Mouse (Mus musculus) spleen, postnatal 36 days (tissue): ENCODE results near the gene Fbf1.

ENCODE experiments used
- DNase-seq, 2 experiments: peaks; one replicate each; pipeline ENCODE4 v3.0.0; 2022; ENCODE audit warnings: low spot score in 2 of 2, mixed read lengths in 1 of 2

The Fbf1 gene

GRCm38 (mm10) chr11:116167884-116168439 is at the start of gene Fbf1:
Gene Fbf1, minus strand, starts transcription at chr11:116168166.
- DNase-seq, result peak; percentile 95

GRCm38 (mm10) chr11:116216549-116216948 is 48.6 kb upstream of the Fbf1 start:
- no peak for DNase-seq

GRCm38 (mm10) chr11:116215991-116216390 is 48.0 kb upstream of the Fbf1 start:
- no peak for DNase-seq

GRCm38 (mm10) chr11:116215181-116215580 is 47.2 kb upstream of the Fbf1 start:
- DNase-seq, result no peak

GRCm38 (mm10) chr11:116213877-116214510 is 46.0 kb upstream of the Fbf1 start:
- DNase-seq, result no peak

- no peak for DNase-seq
Observed at GRCm38 (mm10) chr11:116212847-116213246, 44.9 kb upstream of the Fbf1 start.

GRCm38 (mm10) chr11:116210696-116211095 is 42.7 kb upstream of the Fbf1 start:
- no peak for DNase-seq

- no peak for DNase-seq
Observed at GRCm38 (mm10) chr11:116209257-116209656, 41.3 kb upstream of the Fbf1 start.

GRCm38 (mm10) chr11:116208660-116209059 is 40.7 kb upstream of the Fbf1 start:
- DNase-seq, result no peak

- no peak for DNase-seq
Observed at GRCm38 (mm10) chr11:116206678-116207077, 38.7 kb upstream of the Fbf1 start.

GRCm38 (mm10) chr11:116203150-116203549 is 35.2 kb upstream of the Fbf1 start:
- DNase-seq, result no peak

- no peak for DNase-seq
Observed at GRCm38 (mm10) chr11:116201151-116201550, 33.2 kb upstream of the Fbf1 start.

GRCm38 (mm10) chr11:116198639-116199531 is 30.9 kb upstream of the Fbf1 start, which contains the start of the genes Ten1 and Acox1:
Gene Ten1, plus strand, starts transcription at chr11:116198855.
Gene Acox1, minus strand, starts transcription at chr11:116199045.
- peak; percentile 90 to 94 for DNase-seq

GRCm38 (mm10) chr11:116198132-116198531 is 30.2 kb upstream of the Fbf1 start:
- no peak for DNase-seq

- DNase-seq, result no peak
Observed at GRCm38 (mm10) chr11:116197584-116197906, 29.6 kb upstream of the Fbf1 start.

GRCm38 (mm10) chr11:116196866-116197583 is 29.1 kb upstream of the Fbf1 start:
- DNase-seq, result no peak

- no peak for DNase-seq
Observed at GRCm38 (mm10) chr11:116196336-116196735, 28.4 kb upstream of the Fbf1 start.

- no peak for DNase-seq
Observed at GRCm38 (mm10) chr11:116195252-116195651, 27.3 kb upstream of the Fbf1 start.

- DNase-seq, result no peak
Observed at GRCm38 (mm10) chr11:116194619-116195018, 26.7 kb upstream of the Fbf1 start.

- DNase-seq, result no peak
Observed at GRCm38 (mm10) chr11:116187226-116187930, 19.4 kb upstream of the Fbf1 start.

GRCm38 (mm10) chr11:116186360-116186759 is 18.4 kb upstream of the Fbf1 start:
- no peak for DNase-seq
